Mouse (Mus musculus): ENCODE data around the gene Rbfox2. TPM values are rescaled to one million over a fixed set of nuclear protein-coding genes. Genes with fewer than 3 reads are reported as not detected.

Gene Rbfox2
- polyA plus RNA-seq, 1 experiment from 2014 or later: 57.8 TPM

DNA sequence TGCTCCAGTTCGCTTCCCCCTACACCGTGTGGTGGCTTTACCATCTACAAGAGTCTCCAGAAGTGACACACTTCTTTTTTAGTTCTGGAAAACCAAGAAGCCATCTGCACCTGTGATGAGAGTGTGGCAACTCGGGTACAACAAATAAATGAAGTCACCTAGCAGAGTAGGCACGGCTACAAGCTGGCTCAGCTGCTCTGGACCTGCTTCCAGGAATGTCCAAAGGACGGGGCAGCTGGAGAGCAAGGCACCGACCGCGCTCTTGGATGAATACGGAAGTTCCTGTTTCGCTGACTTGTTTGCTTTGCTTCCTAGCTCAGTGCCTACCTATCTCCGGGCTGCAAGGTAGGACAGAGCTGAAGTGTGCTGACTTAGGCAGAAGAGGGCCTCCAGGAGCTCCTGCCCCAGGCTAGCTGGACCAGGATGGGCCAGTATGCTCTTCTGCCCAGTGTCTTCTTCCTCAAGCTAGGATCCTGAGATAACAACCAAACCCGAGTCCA, 22.9 kb upstream of the Rbfox2 start:
- Histone ChIP-seq H3K9ac (no peak overlapping the region), H3K36me3 (no peaks in the 10 kb centered on the region), H3K27ac (no peak overlapping the region), H3K4me2 (no peak overlapping the region), H3K9me3 (no peaks in the 10 kb centered on the region), H3K4me3 (no peak overlapping the region), H3K27me3 (no peaks in the 10 kb centered on the region), H3K4me1 (peaks cover 8% of the 10 kb centered on the region)
- no peak for ATAC-seq (ENCODE audit: insufficient number of reproducible peaks, insufficient read depth, low FRiP score, low TSS enrichment, low read depth)
- WGBS: 78% methylated on average over 12 of the region's 12 CpGs

DNA sequence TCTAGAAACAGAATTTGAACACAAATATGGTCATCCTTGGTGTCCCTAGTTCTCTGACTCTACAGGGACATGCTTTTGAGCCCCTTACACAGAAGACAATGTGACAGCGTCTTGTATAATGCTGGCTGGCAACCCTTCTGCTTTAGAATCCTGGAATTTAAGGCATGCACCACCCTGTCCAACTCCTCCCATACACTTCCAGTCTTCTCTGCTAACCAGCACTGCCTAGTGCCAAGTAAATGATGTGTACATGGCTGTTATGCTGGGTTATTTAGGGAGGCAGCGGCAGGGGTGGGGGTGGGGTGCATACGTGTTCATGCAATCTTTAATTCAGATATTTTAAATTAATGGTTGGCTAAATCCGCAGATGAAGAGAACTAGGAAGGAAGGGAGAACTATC, 19.6 kb upstream of the Rbfox2 start:
- WGBS: 76% methylated on average over 4 of the region's 4 CpGs
- Histone ChIP-seq H3K4me1 (peaks cover 6% of the 10 kb centered on the region), H3K4me3 (no peak overlapping the region), H3K27ac (no peak overlapping the region), H3K9ac (no peak overlapping the region), H3K4me2 (no peak overlapping the region), H3K36me3 (no peaks in the 10 kb centered on the region), H3K9me3 (no peaks in the 10 kb centered on the region), H3K27me3 (no peaks in the 10 kb centered on the region)
- ATAC-seq (ENCODE audit: insufficient number of reproducible peaks, insufficient read depth, low FRiP score, low TSS enrichment, low read depth): no peak

DNA sequence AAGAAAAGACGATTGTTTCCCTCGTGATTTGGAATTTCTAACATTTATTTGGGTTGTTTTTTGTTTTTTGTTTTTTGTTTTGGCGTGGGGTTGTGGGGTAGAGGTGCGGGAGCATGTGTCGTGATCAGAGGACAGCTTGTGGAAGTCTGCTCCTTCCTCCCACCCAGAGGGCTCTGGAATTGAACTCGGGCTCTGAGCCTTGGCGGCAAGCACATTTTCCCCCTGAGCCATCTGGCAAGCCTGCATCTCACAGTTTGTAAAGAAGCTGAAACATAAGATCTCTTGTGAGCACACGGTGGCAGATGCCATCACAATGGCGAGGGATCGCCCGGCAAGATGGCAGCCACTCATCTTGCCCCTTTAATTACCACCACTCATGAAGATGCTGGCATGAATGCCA, 17.6 kb upstream of the Rbfox2 start:
- Histone ChIP-seq H3K9ac (no peak overlapping the region), H3K9me3 (no peaks in the 10 kb centered on the region), H3K4me2 (no peak overlapping the region), H3K4me1 (peaks cover 4% of the 10 kb centered on the region), H3K4me3 (no peak overlapping the region), H3K27me3 (no peaks in the 10 kb centered on the region), H3K27ac (no peak overlapping the region), H3K36me3 (no peaks in the 10 kb centered on the region)
- 88% methylated on average over 11 of the region's 11 CpGs for WGBS
- ATAC-seq (ENCODE audit: insufficient number of reproducible peaks, insufficient read depth, low FRiP score, low TSS enrichment, low read depth): no peak

DNA sequence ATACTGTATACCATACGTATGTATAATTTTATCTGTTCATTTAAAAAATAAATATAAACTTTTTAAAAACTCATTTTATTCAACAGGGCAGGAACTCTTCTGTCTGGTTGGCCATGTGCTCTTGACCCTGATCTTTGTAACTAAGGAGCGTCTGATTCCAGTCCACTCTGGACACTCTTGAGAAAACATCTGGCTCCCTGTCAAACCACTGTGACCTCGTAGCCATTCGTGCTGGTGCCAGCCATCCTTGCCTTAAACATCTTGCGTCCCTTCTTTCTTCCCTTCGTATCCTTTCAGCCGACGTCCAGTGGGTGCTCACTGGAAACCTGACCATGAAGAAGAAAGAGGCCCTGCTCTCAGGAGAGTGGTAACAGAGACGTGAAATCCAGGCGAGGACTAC, 16.4 kb upstream of the Rbfox2 start:
- no peak overlapping the region for H3K4me2 ChIP-seq
- no peaks in the 10 kb centered on the region for H3K27me3 ChIP-seq
- no peaks in the 10 kb centered on the region for H3K36me3 ChIP-seq
- 79% methylated on average over 10 of the region's 10 CpGs for WGBS
- H3K9ac ChIP-seq: no peak overlapping the region
- no peaks in the 10 kb centered on the region for H3K9me3 ChIP-seq
- no peak for ATAC-seq (ENCODE audit: insufficient number of reproducible peaks, insufficient read depth, low FRiP score, low TSS enrichment, low read depth)
- no peak overlapping the region for H3K27ac ChIP-seq
- peaks cover 4% of the 10 kb centered on the region for H3K4me1 ChIP-seq
- H3K4me3 ChIP-seq: no peak overlapping the region

DNA sequence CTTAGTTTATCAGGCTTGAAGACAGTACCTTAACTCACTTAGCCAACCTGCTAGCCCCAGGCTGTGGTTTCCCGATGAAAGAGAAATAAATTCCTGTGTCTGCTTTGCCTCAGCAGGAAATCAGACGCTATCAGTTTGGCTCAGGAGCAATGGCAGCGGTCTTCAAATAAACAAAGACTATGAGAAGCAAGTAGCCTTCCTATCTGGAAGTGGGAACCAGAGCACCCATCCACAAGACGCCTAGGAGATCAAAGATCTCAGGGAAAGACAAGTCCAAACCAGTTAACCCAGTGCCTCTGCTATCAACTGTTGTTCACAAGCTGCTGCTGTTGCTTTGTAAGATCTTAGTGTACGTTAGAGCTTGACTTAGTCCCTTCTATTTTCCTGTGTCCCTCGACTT, 6.9 kb upstream of the Rbfox2 start:
- no peak for ATAC-seq (ENCODE audit: insufficient number of reproducible peaks, insufficient read depth, low FRiP score, low TSS enrichment, low read depth)
- WGBS: 17% methylated on average over 6 of the region's 6 CpGs
- Histone ChIP-seq H3K36me3 (no peaks in the 10 kb centered on the region), H3K27ac (peak overlapping the region; percentile 88), H3K4me2 (peak overlapping the region; percentile 42), H3K9me3 (no peaks in the 10 kb centered on the region), H3K27me3 (no peaks in the 10 kb centered on the region), H3K9ac (0 out of 2 replicates have a peak overlapping the region, but pooled peaks have one; percentile 32), H3K4me3 (no peak overlapping the region), H3K4me1 (peaks cover 22% of the 10 kb centered on the region)

DNA sequence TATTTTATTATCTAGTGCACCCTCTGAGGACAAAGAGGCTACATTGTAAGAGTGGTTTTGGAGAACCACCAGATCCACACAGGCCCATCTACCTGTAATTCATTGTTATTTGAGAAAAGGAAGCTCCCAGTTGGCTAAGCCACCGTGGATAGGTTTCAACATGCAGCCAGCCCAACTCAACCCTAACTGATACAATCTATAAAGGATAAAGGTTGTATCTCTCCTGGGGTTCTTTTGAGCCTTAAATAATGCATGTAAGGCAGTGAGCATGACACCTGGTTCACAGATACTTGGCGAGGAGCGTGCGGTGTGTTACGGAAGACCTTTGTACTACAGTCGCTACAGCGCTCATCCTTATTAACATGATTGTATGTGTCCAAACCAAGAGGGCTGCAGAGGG, 6.0 kb upstream of the Rbfox2 start:
- WGBS: 93% methylated on average over 7 of the region's 7 CpGs
- Histone ChIP-seq H3K4me3 (no peak overlapping the region), H3K9ac (no peak overlapping the region), H3K27ac (no peak overlapping the region), H3K9me3 (no peaks in the 10 kb centered on the region), H3K4me2 (no peak overlapping the region), H3K27me3 (no peaks in the 10 kb centered on the region), H3K4me1 (peaks cover 22% of the 10 kb centered on the region), H3K36me3 (no peaks in the 10 kb centered on the region)
- no peak for ATAC-seq (ENCODE audit: insufficient number of reproducible peaks, insufficient read depth, low FRiP score, low TSS enrichment, low read depth)

DNA sequence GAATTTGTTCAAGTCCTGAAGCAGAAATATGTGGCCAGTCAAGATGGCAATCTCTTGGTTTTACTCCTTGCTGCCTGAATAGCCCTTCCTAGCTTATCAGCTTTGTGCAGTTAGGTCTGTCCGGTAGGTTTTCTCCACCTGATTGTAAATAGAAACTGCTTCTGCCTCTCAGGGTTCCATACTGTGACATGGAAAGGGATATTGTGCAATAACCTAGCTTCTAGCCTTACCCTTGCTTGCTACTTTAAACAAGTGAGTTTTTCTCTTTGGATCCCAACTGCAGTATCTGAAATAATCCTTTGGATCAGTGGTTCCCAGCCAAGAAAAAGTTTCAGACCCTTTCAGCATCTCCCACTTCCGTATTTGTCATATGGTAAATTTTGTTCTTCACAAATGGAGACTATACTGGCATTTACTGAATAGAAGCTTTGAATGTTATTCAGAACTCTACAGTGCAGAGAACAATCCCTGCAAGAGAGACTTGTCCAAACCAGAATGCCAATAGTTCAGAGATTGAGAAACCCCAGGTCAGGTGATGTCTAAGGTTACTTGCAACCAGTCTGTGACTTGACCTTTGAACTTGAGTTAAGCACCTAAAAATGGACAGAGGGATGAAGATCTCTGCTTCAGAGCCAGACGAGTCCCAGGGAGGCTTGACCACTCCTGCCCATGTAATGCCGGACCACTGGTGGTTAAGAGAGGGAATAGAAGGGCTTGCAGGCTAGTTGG, 1.1 kb upstream of the Rbfox2 start:
- H3K4me3 ChIP-seq: no peak overlapping the region

DNA sequence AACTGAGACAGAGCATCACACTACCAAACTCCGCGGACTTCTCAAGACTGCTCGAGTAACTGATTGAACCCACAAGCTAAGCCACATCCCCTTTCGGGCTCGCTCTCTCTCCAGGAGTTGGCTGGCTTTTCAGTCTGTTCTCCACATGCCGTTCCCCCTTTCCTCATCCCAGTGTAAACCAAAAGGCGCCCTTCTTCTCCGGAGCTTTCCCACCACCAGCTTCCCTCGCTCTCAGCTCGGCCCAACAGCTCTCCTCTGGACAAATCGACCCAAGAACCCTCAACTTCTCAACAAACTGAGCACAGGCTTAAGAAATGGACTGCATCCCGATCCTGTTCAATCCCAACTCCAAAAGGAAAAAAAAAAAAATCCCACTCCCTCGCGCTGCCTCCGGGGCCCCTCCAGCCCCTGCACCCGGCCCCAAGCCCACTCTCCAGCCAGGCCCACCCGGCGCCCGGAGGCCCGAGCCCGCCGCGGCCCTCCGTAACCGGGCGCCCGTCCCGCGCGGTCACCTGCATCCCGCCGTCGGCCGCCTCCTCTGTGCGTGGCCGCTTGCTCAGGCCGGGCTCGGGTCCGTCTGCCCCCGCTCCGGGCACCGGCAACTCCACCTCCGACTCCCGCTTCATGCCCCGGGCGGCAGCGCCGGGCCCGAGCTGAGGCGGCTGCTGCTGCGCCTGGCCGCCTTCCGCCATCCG, 805 bp downstream of the Rbfox2 start:
- peak overlapping the region; percentile 80 for H3K4me3 ChIP-seq
- peak overlapping the region; percentile 67 for H3K4me2 ChIP-seq
- peaks cover 53% of the 10 kb centered on the region for H3K4me1 ChIP-seq
- no peaks in the 10 kb centered on the region for H3K36me3 ChIP-seq
- peak overlapping the region; percentile 98 for H3K27ac ChIP-seq
- no peaks in the 10 kb centered on the region for H3K9me3 ChIP-seq
- H3K9ac ChIP-seq: peak overlapping the region; percentile 95
- WGBS: under 1% methylated on average over 54 of the region's 54 CpGs
- H3K27me3 ChIP-seq: no peaks in the 10 kb centered on the region
- peak; percentile 5; the same call in 1 of the 2 replicates for ATAC-seq (ENCODE audit: insufficient number of reproducible peaks, insufficient read depth, low FRiP score, low TSS enrichment, low read depth)

More for the DNA sequence above, 1.1 kb upstream of the Rbfox2 start:
- Histone ChIP-seq H3K27ac (no peak overlapping the region), H3K4me1 (peaks cover 33% of the 10 kb centered on the region), H3K9me3 (no peaks in the 10 kb centered on the region), H3K4me2 (no peak overlapping the region; the same call in 1 of the 2 replicates), H3K36me3 (no peaks in the 10 kb centered on the region), H3K27me3 (no peaks in the 10 kb centered on the region), H3K9ac (peak overlapping the region; percentile 95; the same call in 1 of the 2 replicates)
- ATAC-seq (ENCODE audit: insufficient number of reproducible peaks, insufficient read depth, low FRiP score, low TSS enrichment, low read depth): no peak
- 69% methylated on average over 4 of the region's 4 CpGs for WGBS

DNA sequence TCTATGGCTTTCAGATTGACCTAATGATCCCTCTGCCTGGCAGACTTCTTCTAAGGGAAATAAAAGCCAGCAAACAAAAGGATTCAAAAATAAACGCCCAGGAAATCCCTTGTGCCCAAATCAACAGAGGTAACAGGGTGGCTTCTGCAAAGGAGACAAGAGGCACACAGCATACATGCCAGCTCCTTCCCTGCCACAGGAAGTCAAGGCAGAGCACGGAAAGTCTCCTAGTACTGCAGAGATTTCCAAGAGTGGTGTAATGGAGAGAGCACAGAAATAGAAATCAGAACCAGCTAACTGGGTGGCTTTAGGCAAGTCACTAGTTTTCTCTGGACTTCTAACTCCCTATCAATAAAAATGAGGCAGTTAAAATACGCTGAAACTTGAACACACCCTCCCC, 1.8 kb downstream of the Rbfox2 start:
- peak overlapping the region; percentile 67 for H3K4me2 ChIP-seq
- no peaks in the 10 kb centered on the region for H3K9me3 ChIP-seq
- WGBS: 7% methylated on average over 3 of the region's 3 CpGs
- peak overlapping the region; percentile 98 for H3K27ac ChIP-seq
- no peaks in the 10 kb centered on the region for H3K27me3 ChIP-seq
- peaks cover 60% of the 10 kb centered on the region for H3K4me1 ChIP-seq
- H3K36me3 ChIP-seq: no peaks in the 10 kb centered on the region
- no peak for ATAC-seq (ENCODE audit: insufficient number of reproducible peaks, insufficient read depth, low FRiP score, low TSS enrichment, low read depth)
- H3K9ac ChIP-seq: peak overlapping the region; percentile 95
- peak overlapping the region; percentile 80 for H3K4me3 ChIP-seq

DNA sequence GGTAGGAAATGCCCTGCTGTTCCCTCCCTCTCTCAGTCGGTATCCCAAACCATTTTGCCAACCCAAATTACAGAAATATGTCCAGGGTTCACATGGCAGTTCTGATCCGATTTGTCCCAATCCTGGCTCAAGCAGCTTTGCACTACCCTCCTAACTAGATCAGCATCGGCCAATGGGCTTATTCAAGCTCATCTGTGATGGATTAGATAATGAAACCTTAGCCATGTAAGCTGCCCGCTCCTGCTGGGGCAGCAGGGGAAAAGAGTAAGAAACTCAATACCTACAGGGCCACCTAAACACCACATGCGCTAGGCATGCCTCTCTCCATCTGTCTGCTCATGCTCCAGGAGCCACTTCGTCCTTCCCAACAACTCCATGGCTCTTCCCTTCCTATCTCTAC, 5.7 kb downstream of the Rbfox2 start:
- Histone ChIP-seq H3K9ac (peak overlapping the region; percentile 54; the same call in 1 of the 2 replicates), H3K4me1 (peaks cover 86% of the 10 kb centered on the region), H3K9me3 (no peaks in the 10 kb centered on the region), H3K36me3 (no peaks in the 10 kb centered on the region), H3K4me2 (peak overlapping the region; percentile 31), H3K4me3 (no peak overlapping the region), H3K27ac (peak overlapping the region; percentile 79), H3K27me3 (no peaks in the 10 kb centered on the region)
- ATAC-seq (ENCODE audit: insufficient number of reproducible peaks, insufficient read depth, low FRiP score, low TSS enrichment, low read depth): no peak
- WGBS: 17% methylated on average over 6 of the region's 6 CpGs

DNA sequence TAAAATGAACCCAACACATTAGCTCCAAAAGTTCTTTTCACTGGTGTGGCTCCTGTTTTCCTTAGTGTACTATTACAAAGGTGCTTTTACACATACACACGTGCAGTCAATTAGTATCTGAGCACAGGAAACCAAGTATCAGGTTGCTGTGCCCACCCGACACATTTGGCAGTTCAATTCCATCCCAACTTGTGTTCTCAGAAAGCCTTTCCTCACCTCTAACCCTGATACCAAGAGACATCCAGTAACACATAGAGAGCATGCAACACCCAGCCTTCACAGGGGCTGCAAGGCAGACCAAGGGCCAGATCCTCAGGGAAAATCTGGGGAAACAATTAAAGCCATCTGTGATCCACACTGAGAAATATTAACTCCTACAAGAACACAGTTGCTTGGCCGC, 8.2 kb downstream of the Rbfox2 start:
- peak overlapping the region; percentile 71 for H3K27ac ChIP-seq
- no peak overlapping the region for H3K4me3 ChIP-seq
- no peaks in the 10 kb centered on the region for H3K27me3 ChIP-seq
- H3K4me2 ChIP-seq: peak overlapping the region; percentile 11; the same call in 1 of the 2 replicates
- 15% methylated on average over 3 of the region's 3 CpGs for WGBS
- peaks cover 91% of the 10 kb centered on the region for H3K4me1 ChIP-seq
- no peaks in the 10 kb centered on the region for H3K36me3 ChIP-seq
- H3K9me3 ChIP-seq: no peaks in the 10 kb centered on the region
- no peak for ATAC-seq (ENCODE audit: insufficient number of reproducible peaks, insufficient read depth, low FRiP score, low TSS enrichment, low read depth)
- 0 out of 2 replicates have a peak overlapping the region, but pooled peaks have one; percentile 44 for H3K9ac ChIP-seq

DNA sequence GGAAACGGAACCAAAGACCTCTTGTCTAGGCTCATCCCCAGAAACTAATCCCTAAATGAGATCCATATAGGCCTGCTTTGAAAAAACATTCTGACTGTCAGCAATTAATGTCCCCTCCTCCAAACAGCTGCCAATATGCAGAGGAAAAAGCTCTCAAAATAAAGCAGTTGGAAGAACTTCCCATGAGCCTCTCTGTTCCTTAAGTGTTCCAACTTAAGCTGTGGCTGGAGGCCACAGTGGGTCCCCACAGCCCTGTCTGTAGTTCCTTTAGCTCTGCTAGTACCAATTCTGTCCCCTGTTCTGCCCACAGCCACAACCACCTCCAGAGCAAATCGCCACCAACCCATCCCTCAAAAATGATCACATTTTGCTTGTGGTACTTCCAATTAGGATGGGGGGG, 10.2 kb downstream of the Rbfox2 start:
- WGBS: 40% methylated on average over 2 of the region's 2 CpGs
- no peaks in the 10 kb centered on the region for H3K9me3 ChIP-seq
- H3K4me2 ChIP-seq: peak overlapping the region; percentile 16; the same call in 1 of the 2 replicates
- peak overlapping the region; percentile 79 for H3K27ac ChIP-seq
- H3K9ac ChIP-seq: peak overlapping the region; percentile 32; the same call in 1 of the 2 replicates
- H3K36me3 ChIP-seq: no peaks in the 10 kb centered on the region
- ATAC-seq (ENCODE audit: insufficient number of reproducible peaks, insufficient read depth, low FRiP score, low TSS enrichment, low read depth): no peak
- H3K4me3 ChIP-seq: no peak overlapping the region
- no peaks in the 10 kb centered on the region for H3K27me3 ChIP-seq
- peaks cover 90% of the 10 kb centered on the region for H3K4me1 ChIP-seq
